Mouse (Mus musculus): ENCODE measurements around the gene Phf13. TPM values are rescaled to one million over a fixed set of nuclear protein-coding genes. Genes with fewer than 3 reads are reported as not detected.

Phf13 gene
- polyA plus RNA-seq, 1 experiment from 2014 or later = 22.8 TPM

GRCm38 (mm10) chr4:152001335-152001734, 5.3 kb upstream of the Phf13 start:
- H3K4me3 ChIP-seq (ENCODE audit: low read depth, low read length) = no peak overlapping the region
- WGBS = 64% methylated on average over 4 of the region's 4 CpGs
- ATAC-seq (ENCODE audit: insufficient number of reproducible peaks, insufficient read depth, low FRiP score, low read depth) = no peak
- no peak overlapping the region for H3K4me2 ChIP-seq (replicated peaks; ENCODE audit: low read depth, low read length)
- no peaks in the 10 kb centered on the region for H3K9me3 ChIP-seq (ENCODE audit: control insufficient read depth, low read depth, low read length)
- H3K36me3 ChIP-seq (ENCODE audit: control insufficient read depth, insufficient read depth, low read length) = no peaks in the 10 kb centered on the region
- no peaks in the 10 kb centered on the region for H3K27me3 ChIP-seq (ENCODE audit: control insufficient read depth, insufficient read depth, low read length)
- H3K9ac ChIP-seq (replicated peaks; ENCODE audit: low read depth, low read length) = no peak overlapping the region
- no peak overlapping the region for H3K27ac ChIP-seq (ENCODE audit: low read length)
- peaks cover 4% of the 10 kb centered on the region; the same call in 1 of the 2 replicates for H3K4me1 ChIP-seq (ENCODE audit: control insufficient read depth, insufficient read depth, low read length)

GRCm38 (mm10) chr4:152000906-152001305, 4.8 kb upstream of the Phf13 start:
- Histone ChIP-seq H3K9ac (replicated peaks; ENCODE audit: low read depth, low read length) (no peak overlapping the region), H3K4me2 (replicated peaks; ENCODE audit: low read depth, low read length) (no peak overlapping the region), H3K4me3 (ENCODE audit: low read depth, low read length) (no peak overlapping the region), H3K4me1 (ENCODE audit: control insufficient read depth, insufficient read depth, low read length) (peaks cover 4% of the 10 kb centered on the region; the same call in 1 of the 2 replicates), H3K27ac (ENCODE audit: low read length) (no peak overlapping the region), H3K27me3 (ENCODE audit: control insufficient read depth, insufficient read depth, low read length) (no peaks in the 10 kb centered on the region), H3K9me3 (ENCODE audit: control insufficient read depth, low read depth, low read length) (no peaks in the 10 kb centered on the region), H3K36me3 (ENCODE audit: control insufficient read depth, insufficient read depth, low read length) (no peaks in the 10 kb centered on the region)
- WGBS = 23% methylated on average over 4 of the region's 4 CpGs
- no peak for ATAC-seq (ENCODE audit: insufficient number of reproducible peaks, insufficient read depth, low FRiP score, low read depth)

GRCm38 (mm10) chr4:151999481-151999880, 3.4 kb upstream of the Phf13 start:
- H3K4me3 ChIP-seq (ENCODE audit: low read depth, low read length) = no peak overlapping the region
- H3K27me3 ChIP-seq (ENCODE audit: control insufficient read depth, insufficient read depth, low read length) = no peaks in the 10 kb centered on the region
- no peak overlapping the region for H3K27ac ChIP-seq (ENCODE audit: low read length)
- ATAC-seq (ENCODE audit: insufficient number of reproducible peaks, insufficient read depth, low FRiP score, low read depth) = no peak
- H3K36me3 ChIP-seq (ENCODE audit: control insufficient read depth, insufficient read depth, low read length) = no peaks in the 10 kb centered on the region
- H3K4me2 ChIP-seq (replicated peaks; ENCODE audit: low read depth, low read length) = no peak overlapping the region
- no peaks in the 10 kb centered on the region for H3K9me3 ChIP-seq (ENCODE audit: control insufficient read depth, low read depth, low read length)
- H3K4me1 ChIP-seq (ENCODE audit: control insufficient read depth, insufficient read depth, low read length) = peaks cover 5% of the 10 kb centered on the region; the same call in 1 of the 2 replicates
- WGBS = 60% methylated on average over 3 of the region's 3 CpGs
- H3K9ac ChIP-seq (replicated peaks; ENCODE audit: low read depth, low read length) = no peak overlapping the region

DNA sequence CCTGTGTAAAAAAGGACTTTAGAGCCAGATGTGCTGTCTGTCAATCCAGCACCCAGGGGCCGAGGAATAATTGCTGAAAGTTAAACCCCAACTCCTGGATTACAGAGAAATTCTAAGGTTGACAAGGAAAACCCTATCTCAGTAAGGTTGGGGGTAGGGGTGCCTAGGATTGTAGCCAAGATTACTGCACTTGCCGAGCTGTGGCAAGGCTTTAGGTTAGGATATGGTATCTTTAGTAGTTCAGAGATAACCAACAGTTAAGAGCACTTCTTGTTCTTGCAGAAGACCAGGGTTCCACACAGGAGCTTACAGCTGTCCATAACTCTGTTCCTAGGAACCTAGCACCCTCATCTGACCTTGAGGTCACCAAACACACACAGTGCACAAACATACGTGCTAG, 1.6 kb upstream of the Phf13 start:
- no peak overlapping the region for H3K27ac ChIP-seq (ENCODE audit: low read length)
- peak overlapping the region; percentile 97; the same call in 1 of the 2 replicates for H3K4me3 ChIP-seq (ENCODE audit: low read depth, low read length)
- H3K4me2 ChIP-seq (replicated peaks; ENCODE audit: low read depth, low read length) = peak overlapping the region; percentile 62
- H3K27me3 ChIP-seq (ENCODE audit: control insufficient read depth, insufficient read depth, low read length) = no peaks in the 10 kb centered on the region
- H3K9ac ChIP-seq (replicated peaks; ENCODE audit: low read depth, low read length) = no peak overlapping the region
- H3K9me3 ChIP-seq (ENCODE audit: control insufficient read depth, low read depth, low read length) = no peaks in the 10 kb centered on the region
- no peak for ATAC-seq (ENCODE audit: insufficient number of reproducible peaks, insufficient read depth, low FRiP score, low read depth)
- 65% methylated on average over 3 of the region's 3 CpGs for WGBS
- peaks cover 16% of the 10 kb centered on the region; the same call in 1 of the 2 replicates for H3K4me1 ChIP-seq (ENCODE audit: control insufficient read depth, insufficient read depth, low read length)
- H3K36me3 ChIP-seq (ENCODE audit: control insufficient read depth, insufficient read depth, low read length) = no peaks in the 10 kb centered on the region

GRCm38 (mm10) chr4:151996951-151997222, 829 bp upstream of the Phf13 start:
- ATAC-seq (ENCODE audit: insufficient number of reproducible peaks, insufficient read depth, low FRiP score, low read depth) = no peak
- Histone ChIP-seq H3K4me3 (ENCODE audit: low read depth, low read length) (peak overlapping the region; percentile 97), H3K36me3 (ENCODE audit: control insufficient read depth, insufficient read depth, low read length) (peaks cover 8% of the 10 kb centered on the region), H3K4me1 (ENCODE audit: control insufficient read depth, insufficient read depth, low read length) (peaks cover 16% of the 10 kb centered on the region; the same call in 1 of the 2 replicates), H3K9ac (replicated peaks; ENCODE audit: low read depth, low read length) (peak overlapping the region; percentile 65), H3K27me3 (ENCODE audit: control insufficient read depth, insufficient read depth, low read length) (no peaks in the 10 kb centered on the region), H3K27ac (ENCODE audit: low read length) (peak overlapping the region; percentile 86), H3K9me3 (ENCODE audit: control insufficient read depth, low read depth, low read length) (no peaks in the 10 kb centered on the region), H3K4me2 (replicated peaks; ENCODE audit: low read depth, low read length) (peak overlapping the region; percentile 62)
- WGBS = 4% methylated on average over 13 of the region's 13 CpGs

GRCm38 (mm10) chr4:151995371-151996172, 486 bp downstream of the Phf13 start:
- H3K27me3 ChIP-seq (ENCODE audit: control insufficient read depth, insufficient read depth, low read length) = no peaks in the 10 kb centered on the region
- WGBS = 1% methylated on average over 73 of the region's 111 CpGs
- peak overlapping the region; percentile 97 for H3K4me3 ChIP-seq (ENCODE audit: low read depth, low read length)
- peaks cover 16% of the 10 kb centered on the region; the same call in 1 of the 2 replicates for H3K4me1 ChIP-seq (ENCODE audit: control insufficient read depth, insufficient read depth, low read length)
- peak overlapping the region; percentile 76 for H3K4me2 ChIP-seq (replicated peaks; ENCODE audit: low read depth, low read length)
- peak overlapping the region; percentile 98 for H3K9ac ChIP-seq (replicated peaks; ENCODE audit: low read depth, low read length)
- H3K27ac ChIP-seq (ENCODE audit: low read length) = peak overlapping the region; percentile 82
- H3K9me3 ChIP-seq (ENCODE audit: control insufficient read depth, low read depth, low read length) = no peaks in the 10 kb centered on the region
- H3K36me3 ChIP-seq (ENCODE audit: control insufficient read depth, insufficient read depth, low read length) = peaks cover 21% of the 10 kb centered on the region
- no peak; the same call in 1 of the 2 replicates for ATAC-seq (ENCODE audit: insufficient number of reproducible peaks, insufficient read depth, low FRiP score, low read depth)

- peak overlapping the region; percentile 98 for H3K9ac ChIP-seq (replicated peaks; ENCODE audit: low read depth, low read length)
- H3K36me3 ChIP-seq (ENCODE audit: control insufficient read depth, insufficient read depth, low read length) = peaks cover 24% of the 10 kb centered on the region
- H3K27me3 ChIP-seq (ENCODE audit: control insufficient read depth, insufficient read depth, low read length) = no peaks in the 10 kb centered on the region
- ATAC-seq (ENCODE audit: insufficient number of reproducible peaks, insufficient read depth, low FRiP score, low read depth) = no peak
- H3K4me2 ChIP-seq (replicated peaks; ENCODE audit: low read depth, low read length) = peak overlapping the region; percentile 76
- no peaks in the 10 kb centered on the region for H3K9me3 ChIP-seq (ENCODE audit: control insufficient read depth, low read depth, low read length)
- WGBS = 1% methylated on average over 55 of the region's 61 CpGs
- peaks cover 16% of the 10 kb centered on the region; the same call in 1 of the 2 replicates for H3K4me1 ChIP-seq (ENCODE audit: control insufficient read depth, insufficient read depth, low read length)
- H3K4me3 ChIP-seq (ENCODE audit: low read depth, low read length) = peak overlapping the region; percentile 97
- H3K27ac ChIP-seq (ENCODE audit: low read length) = peak overlapping the region; percentile 82; the same call in 1 of the 2 replicates
Measured at GRCm38 (mm10) chr4:151994228-151995171, 1.6 kb downstream of the Phf13 start.

DNA sequence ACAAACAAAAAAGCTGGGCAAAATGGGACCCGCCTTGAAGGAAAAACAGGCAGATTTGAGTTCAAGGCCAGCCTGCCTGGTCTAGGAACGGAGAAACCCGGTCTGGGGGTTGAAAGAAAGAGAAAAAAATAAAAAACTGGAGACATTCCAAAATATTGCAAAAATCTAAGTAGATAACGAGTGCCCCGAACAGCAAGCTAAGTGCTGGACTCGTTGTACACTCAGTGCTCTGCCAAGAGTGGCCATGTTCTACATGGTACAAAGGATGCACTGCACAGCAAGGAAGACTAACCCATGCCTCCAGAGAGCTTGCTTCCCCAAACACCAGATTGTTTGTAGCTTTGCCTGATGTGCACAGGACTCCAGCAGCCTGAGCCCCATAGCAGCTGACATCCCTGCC, 3.0 kb downstream of the Phf13 start:
- no peak for ATAC-seq (ENCODE audit: insufficient number of reproducible peaks, insufficient read depth, low FRiP score, low read depth)
- 77% methylated on average over 6 of the region's 6 CpGs for WGBS
- Histone ChIP-seq H3K27ac (ENCODE audit: low read length) (no peak overlapping the region), H3K27me3 (ENCODE audit: control insufficient read depth, insufficient read depth, low read length) (no peaks in the 10 kb centered on the region), H3K9me3 (ENCODE audit: control insufficient read depth, low read depth, low read length) (no peaks in the 10 kb centered on the region), H3K4me1 (ENCODE audit: control insufficient read depth, insufficient read depth, low read length) (peaks cover 22% of the 10 kb centered on the region; the same call in 1 of the 2 replicates), H3K4me2 (replicated peaks; ENCODE audit: low read depth, low read length) (no peak overlapping the region), H3K9ac (replicated peaks; ENCODE audit: low read depth, low read length) (no peak overlapping the region), H3K4me3 (ENCODE audit: low read depth, low read length) (no peak overlapping the region), H3K36me3 (ENCODE audit: control insufficient read depth, insufficient read depth, low read length) (peaks cover 24% of the 10 kb centered on the region)

Measured in stomach, embryonic 14.5 days (tissue).